Mouse (Mus musculus) brown adipose tissue, adult 24 weeks (tissue): Measurements from ENCODE around the gene Mpp1. TPM values are rescaled to one million over a fixed set of nuclear protein-coding genes. Genes with fewer than 3 reads are reported as not detected.
A peak's percentile ranks its signal among the peaks of the same experiment; 100 is the strongest.

Source experiments
- H3K27ac ChIP-seq: fragments of 200-500 bp; replicated peaks from 2 replicates; pipeline ENCODE4 v1.5.1; 2012; ENCODE audit warnings: low read depth, mild to moderate bottlenecking, low read length
- H3K4me1 ChIP-seq: fragments of 200-500 bp; 2 replicates; pipeline ENCODE4 v1.6.1; 2012; ENCODE audit warnings: low read length, mixed read lengths; ENCODE audit not compliant: control insufficient read depth, insufficient read depth, insufficient read length
- H3K4me3 ChIP-seq: fragments of 200-500 bp; 2 replicates; pipeline ENCODE4 v1.5.1; 2012; ENCODE audit warnings: low read depth, mild to moderate bottlenecking, low read length, moderate library complexity; ENCODE audit not compliant: insufficient read depth
- polyA plus RNA-seq: library from polyadenylated mRNA; stranded (reverse); fragments of >200 nt; gene quantifications from 2 replicates; pipeline ENCODE4 v1.2.4, GENCODE M21; 2012; ENCODE audit not compliant: missing spikeins, insufficient read depth, insufficient read length

Gene Mpp1
- polyA plus RNA-seq, 1 experiment: 57.8 TPM

DNA sequence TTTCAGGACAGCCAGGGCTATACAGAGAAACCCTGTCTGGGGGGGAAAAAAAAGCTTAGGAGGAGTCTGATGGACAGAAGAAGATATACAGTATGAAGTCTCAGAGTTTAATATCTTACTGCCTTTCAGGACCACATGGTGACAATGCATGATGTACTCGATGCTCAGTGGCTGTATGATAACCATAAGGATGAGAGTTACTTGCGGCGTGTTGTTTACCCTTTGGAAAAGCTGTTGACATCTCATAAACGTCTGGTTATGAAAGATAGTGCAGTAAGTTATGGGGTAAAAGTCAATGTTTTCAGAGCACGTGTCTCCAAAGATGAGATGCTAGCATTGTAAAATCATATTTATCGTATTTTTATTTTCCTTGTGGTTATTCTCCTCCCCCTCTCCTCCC is 28.5 kb downstream of the Mpp1 start:
- H3K4me3 ChIP-seq: no peak overlapping the region
- no peaks in the 10 kb centered on the region for H3K4me1 ChIP-seq
- H3K27ac ChIP-seq: no peak overlapping the region

DNA sequence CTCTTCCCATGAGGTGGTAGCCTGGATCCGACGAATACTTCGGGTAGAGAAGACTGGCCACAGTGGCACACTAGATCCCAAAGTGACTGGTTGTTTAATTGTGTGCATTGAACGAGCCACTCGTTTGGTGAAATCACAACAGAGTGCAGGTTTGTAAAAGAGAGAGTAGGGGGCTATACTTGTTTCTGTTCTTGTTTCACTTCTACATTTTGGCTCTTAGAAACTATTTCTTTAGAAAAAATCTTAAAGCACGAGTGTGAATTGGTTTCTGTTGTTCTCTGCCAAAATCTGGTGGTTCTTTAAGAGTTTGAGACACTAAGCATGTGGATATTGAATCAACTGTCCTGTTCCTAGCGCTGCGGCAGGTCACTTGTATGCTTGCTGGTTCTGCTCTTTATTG is 32.0 kb downstream of the Mpp1 start:
- Histone ChIP-seq H3K27ac (no peak overlapping the region), H3K4me1 (no peaks in the 10 kb centered on the region; the same call in 1 of the 2 replicates)

DNA sequence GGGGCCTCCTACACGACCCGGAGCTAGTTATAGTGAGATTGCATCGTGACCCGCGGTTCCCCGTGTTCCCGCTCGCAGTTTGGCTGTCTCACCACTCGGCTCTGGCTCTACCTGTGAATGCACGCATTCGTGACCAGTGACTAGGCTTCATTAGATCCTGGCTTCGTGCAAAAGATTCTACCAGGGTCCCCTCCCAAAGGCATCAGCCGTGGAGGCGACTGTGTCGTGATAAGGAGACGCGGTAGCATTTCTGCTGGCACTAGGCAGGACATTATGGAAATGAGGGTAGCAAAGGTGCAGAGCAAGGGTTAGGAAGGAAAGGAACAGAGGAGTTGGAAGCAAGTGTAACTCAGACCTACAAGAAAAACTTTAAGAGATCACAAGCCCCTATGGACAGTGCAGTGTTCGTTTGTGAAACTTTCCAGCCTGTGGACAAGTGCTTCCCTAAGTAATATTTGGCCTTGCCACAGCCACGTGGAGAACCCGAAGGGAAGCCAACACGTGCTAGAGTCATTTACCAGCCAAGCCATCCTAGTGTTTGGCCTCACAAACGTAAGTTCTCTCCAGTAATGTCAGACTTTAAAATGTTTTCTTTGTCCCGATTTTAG is 34.5 kb downstream of the Mpp1 start:
- Histone ChIP-seq H3K4me1 (no peaks in the 10 kb centered on the region; the same call in 1 of the 2 replicates), H3K27ac (peak overlapping the region; percentile 45), H3K4me3 (peak overlapping the region; percentile 96)

More for the DNA sequence above, 32.0 kb downstream of the Mpp1 start:
- no peak overlapping the region for H3K4me3 ChIP-seq

DNA sequence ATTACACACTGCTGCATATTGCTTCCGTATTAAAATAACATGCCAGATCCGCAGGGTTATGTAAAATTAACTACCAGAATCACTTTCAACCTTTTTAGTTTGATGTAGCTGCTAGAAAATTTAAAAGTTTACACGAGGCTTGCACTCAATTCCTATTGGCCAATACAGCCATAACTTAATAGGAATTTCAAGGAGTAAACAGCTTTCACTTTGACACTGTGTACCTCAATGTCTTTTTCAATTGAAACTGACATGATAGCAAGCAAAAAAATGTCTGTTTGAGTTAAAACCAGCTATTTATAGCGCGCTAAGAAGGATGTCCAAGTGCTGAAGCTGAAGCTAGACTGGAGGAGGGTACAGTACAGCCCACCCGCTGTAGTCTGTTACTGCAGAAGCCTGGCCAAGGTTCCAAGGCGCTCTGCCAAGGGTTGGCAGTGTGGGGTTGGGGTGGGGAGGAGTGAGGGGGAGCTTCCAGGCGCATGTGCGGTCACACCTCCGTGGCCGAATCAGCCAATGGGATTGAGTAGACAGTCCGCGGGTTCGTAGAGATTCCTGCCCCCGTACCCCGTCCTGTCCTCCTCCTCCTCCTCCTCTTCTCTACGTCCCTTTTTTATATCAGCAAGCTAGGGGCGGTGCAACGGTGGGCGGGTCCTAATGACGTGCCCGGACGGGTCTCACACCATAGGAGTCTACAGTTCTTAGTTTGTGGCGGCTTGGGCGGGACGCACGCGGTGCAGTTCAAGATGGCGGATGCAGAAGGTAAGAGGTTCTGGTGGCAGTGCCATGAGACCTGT is 35.2 kb downstream of the Mpp1 start, which contains the start of gene Dkc1:
Gene Dkc1, plus strand, starts transcription at position 486 of the 794 bp plus-strand sequence.
- Histone ChIP-seq H3K4me3 (peak within 1 kb of the TSS; percentile 96), H3K27ac (peak within 1 kb of the TSS; percentile 45), H3K4me1 (no peaks in the 10 kb centered on the region; the same call in 1 of the 2 replicates)

DNA sequence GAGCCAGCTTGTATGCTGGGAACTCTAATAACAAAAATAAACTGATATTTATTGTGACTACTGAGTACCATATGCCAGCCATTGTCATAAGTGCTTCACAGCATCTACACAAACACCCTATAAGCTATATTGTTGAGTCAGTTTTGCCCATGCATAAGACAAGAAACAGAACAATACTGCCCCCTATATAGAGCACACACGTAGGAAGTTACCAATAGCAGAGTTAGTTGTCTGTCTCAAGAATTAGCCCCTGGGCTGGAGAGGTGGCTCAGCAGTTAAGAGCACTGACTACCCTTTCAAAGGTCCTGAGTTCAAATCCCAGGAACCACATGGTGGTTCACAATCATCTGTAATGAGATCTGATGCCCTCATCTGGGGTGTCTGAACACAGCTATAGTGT is 45.2 kb downstream of the Mpp1 start:
- no peaks in the 10 kb centered on the region for H3K4me1 ChIP-seq
- no peak overlapping the region for H3K27ac ChIP-seq
- no peak overlapping the region for H3K4me3 ChIP-seq

DNA sequence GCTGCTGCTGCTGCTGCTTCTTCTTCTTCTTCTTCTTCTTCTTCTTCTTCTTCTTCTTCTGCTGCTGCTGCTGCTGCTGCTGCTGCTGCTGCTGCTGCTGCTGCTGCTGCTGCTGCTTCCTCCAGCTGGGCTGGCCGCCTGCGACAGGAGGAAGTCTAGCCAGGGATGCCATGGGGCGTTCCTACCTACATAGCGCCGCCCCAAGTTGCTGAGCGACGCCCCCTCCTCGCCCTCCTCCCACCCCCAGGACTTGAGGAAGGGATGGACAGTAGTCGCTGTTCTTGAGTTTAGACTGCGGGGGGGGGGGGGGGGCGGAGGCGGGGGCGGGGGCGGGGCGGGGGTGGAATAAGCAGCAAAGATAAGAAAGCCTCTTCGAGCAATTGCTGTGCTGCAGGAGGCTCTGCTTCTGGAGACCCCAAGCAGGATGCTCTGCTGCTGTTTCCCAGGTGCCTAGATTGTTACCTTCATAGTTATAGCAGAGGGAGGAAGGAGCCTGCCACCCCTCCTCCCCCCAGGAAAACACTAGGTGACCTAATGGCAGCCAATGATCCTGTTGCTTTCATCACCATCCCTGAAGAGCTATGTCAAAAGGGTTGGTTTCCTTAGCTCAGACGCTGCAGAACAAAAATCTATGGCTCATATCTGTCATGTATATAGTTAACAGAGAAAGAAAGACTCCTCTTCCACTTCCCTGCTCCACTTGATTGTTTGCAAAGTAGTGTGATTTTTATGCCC is 45.9 kb downstream of the Mpp1 start, which contains the start of gene Gab3:
Gene Gab3, minus strand, starts transcription at position 685 of the 735 bp plus-strand sequence.
- H3K4me1 ChIP-seq: no peaks in the 10 kb centered on the region
- peak within 1 kb of the TSS; percentile 54; the same call in 1 of the 2 replicates for H3K27ac ChIP-seq
- H3K4me3 ChIP-seq: peak within 1 kb of the TSS; percentile 84

DNA sequence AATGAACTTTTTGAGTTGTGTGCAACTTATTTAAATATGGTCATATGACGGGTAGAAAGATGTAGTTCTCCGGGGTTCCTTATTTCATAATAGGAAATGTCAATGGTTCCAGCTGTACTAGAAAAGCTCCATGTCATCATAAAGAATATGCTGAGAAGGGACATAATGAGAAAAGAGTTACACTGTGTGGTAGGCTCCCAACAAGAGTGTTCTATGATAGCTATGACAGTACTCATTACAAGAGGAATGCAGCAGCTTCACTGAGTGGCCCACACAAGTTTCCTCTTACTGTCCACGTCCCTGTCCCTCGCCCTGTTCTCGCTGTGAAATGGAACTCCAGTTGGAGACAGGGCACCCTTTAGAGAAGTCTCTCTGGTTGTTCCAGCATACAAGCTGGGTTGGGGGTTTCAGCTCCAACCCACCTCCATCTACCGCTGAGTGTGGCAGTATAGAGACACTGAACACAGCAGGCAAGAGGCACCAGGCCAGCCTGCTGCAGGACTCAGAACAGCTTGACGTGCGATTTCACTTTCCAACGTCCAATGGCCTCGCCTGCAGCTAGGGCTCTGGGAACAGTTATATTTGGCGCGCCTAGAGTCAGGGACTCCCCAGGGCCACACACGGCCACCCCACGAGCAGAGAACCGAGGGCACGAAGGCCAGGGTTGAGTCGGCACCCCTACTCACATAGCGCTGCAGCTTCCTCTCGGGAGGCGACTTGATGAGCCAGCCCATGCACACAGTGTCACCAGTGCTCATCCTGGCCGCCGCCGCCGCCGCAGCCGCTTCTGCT is 46.6 kb downstream of the Mpp1 start:
- no peaks in the 10 kb centered on the region for H3K4me1 ChIP-seq
- H3K27ac ChIP-seq: peak overlapping the region; percentile 54; the same call in 1 of the 2 replicates
- H3K4me3 ChIP-seq: peak overlapping the region; percentile 84

DNA sequence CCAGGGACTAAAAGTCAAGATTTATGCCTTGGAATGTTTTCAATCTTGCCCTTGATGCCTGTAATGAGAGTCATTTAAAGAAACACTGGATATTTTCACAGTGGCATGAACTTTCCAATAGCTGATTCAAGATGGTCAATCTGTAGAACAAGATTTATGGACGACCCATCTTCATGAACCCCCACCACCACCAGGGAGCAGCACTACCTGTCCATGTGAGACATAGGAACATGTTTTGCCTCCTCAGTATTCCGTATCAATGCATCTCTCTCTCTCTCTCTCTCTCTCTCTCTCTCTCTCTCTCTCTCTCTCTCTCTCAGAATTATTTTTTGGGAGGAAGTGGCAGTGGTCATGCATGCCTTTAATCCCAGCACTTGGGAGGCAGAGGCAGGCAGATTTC is 48.5 kb downstream of the Mpp1 start:
- Histone ChIP-seq H3K4me3 (no peak overlapping the region), H3K4me1 (no peaks in the 10 kb centered on the region), H3K27ac (no peak overlapping the region)

Other genes with a start within 250 kb of the Mpp1 start
- gene Gab3, start 45.6 kb downstream of the Mpp1 start, polyA plus RNA-seq: 0.71 and 1.3 TPM in 2 replicates
- gene Dkc1, start 35.2 kb downstream of the Mpp1 start, polyA plus RNA-seq: 16.1 and 29.9 TPM in 2 replicates
- not detected in 2 replicates for gene Smim9, start 32.8 kb upstream of the Mpp1 start, polyA plus RNA-seq